Mouse (Mus musculus) gastrocnemius, postnatal 10 days (tissue): Measurements from ENCODE around the gene Cc2d1a. TPM values are rescaled to one million over a fixed set of nuclear protein-coding genes. Genes with fewer than 3 reads are reported as not detected.

Experiments used
- DNase-seq: peaks from one replicate; pipeline ENCODE4 v3.0.0; 2021; ENCODE audit warnings: mixed read lengths
- total RNA-seq, 2 experiments: library from RNA; stranded (reverse); gene quantifications; 2 replicates each; pipeline ENCODE4 v1.2.3; 2021

The Cc2d1a gene
- total RNA-seq, 2 experiments from 2014 or later = 12.5 to 13.9 TPM

DNA sequence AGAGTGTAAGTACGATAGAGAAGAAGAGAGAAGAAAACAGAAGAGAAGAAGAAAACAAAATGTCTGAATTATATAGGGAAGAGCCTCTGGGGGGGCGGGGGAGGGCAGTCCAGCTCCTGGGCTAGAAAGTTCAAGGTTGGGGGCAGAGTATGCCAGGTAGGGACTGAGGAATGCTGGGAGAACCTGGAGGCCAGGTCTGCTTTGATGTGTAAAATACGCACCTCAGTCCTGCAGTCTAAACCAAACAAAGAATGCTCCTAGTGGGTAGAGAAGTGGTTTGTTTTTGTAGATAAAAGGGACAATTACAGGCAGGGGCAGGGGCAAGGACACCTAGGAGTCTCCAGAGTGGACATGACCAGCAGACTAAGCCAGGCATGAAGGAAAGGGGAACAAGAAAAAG lies 29.7 kb upstream of the Cc2d1a start:
- DNase-seq = no peak

DNA sequence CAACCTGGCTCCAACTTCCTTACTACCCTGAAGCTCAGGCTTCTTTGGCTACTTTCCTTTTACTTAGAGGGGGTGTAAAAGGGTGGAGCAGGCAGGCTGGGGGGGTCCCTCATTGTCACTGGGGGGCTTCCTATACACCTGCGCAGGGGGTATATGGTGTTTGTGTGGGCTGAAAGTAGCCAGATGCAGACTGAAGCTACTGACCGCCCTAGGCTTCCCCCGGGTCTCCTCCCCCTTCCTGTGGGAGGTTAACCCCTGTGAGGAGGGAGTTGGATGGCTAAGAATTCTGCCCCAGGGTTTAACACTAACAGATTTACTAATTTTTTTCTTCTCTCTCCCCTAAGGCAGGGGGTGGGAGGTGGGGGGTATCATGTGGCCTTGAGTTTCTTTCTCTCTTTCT lies 28.8 kb upstream of the Cc2d1a start:
- DNase-seq = no peak

GRCm38 (mm10) chr8:84173861-84174260 lies 26.1 kb upstream of the Cc2d1a start:
- DNase-seq = no peak

GRCm38 (mm10) chr8:84170096-84170495 lies 22.4 kb upstream of the Cc2d1a start:
- DNase-seq = no peak

- no peak for DNase-seq
Observed at GRCm38 (mm10) chr8:84167696-84168095, 20.0 kb upstream of the Cc2d1a start.

- DNase-seq = no peak
Observed at GRCm38 (mm10) chr8:84157620-84158019, 9.9 kb upstream of the Cc2d1a start.

DNA sequence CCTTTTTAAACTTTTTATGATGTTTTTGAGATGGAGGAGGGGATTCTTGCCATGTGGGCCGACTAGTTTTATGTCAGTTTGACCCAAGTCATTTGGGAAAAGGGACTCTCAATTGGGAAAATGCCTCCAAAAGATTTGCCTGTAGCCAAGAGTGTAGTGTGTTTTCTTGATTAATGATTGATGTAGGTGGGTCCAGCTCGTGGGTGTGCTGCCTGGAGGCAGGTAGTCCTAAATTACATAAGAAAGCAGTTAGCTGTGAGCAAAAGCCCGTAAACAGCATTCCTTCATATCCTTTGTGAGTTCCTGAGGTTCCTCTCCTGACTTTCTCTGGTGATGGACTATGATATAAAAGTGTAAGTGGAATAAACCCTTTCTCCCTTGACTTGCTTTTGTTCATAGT lies 1.4 kb upstream of the Cc2d1a start:
- DNase-seq = no peak

- no peak for DNase-seq
Observed at GRCm38 (mm10) chr8:84148531-84148850, 755 bp upstream of the Cc2d1a start.

- DNase-seq = no peak
Observed at GRCm38 (mm10) chr8:84147324-84147766, 391 bp downstream of the Cc2d1a start.

- DNase-seq = no peak
Observed at GRCm38 (mm10) chr8:84144636-84145245, 3.0 kb downstream of the Cc2d1a start.

GRCm38 (mm10) chr8:84140838-84141237 lies 6.9 kb downstream of the Cc2d1a start:
- no peak for DNase-seq

DNA sequence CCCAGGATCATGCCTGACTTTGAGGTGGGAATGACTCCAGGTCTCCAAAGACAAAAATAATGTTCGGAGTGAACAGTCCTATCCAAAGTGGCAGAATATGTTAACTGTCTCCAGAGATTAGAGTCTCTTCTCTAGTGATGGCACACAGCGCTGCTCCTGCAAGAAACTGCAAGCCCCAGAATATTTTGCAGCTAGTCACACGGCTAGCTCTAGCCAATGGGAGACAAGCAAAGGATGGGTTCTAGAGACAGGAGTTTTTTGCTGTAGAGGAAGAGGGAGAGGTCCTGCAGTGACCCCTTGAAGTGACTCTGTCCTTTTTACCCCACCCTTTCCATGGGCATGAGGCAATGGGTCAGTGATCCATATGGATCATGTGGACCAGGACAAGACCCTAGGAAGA lies 9.9 kb downstream of the Cc2d1a start:
- no peak for DNase-seq

DNA sequence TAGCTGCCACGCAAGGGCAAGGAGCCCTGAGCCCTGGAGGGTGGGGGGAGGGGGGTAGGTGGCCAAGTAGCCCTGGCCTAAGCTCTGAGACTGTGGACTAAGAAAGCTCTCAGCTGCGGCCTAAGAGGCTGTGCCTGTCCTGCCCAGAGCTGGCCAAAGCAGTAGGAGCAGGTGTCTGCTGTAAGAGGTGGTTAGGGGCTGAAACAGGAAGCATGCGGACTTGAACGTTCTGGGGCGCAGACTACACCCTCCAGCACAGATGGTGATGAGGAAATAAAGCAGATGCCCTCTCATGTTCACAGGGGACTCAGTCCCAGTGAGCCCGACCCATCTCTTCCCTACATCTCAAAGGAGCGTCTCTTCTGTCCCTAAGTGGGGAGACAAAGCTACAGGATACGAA lies 15.5 kb downstream of the Cc2d1a start:
- no peak for DNase-seq

- DNase-seq = no peak
Observed at GRCm38 (mm10) chr8:84130806-84131205, 16.9 kb downstream of the Cc2d1a start.

DNA sequence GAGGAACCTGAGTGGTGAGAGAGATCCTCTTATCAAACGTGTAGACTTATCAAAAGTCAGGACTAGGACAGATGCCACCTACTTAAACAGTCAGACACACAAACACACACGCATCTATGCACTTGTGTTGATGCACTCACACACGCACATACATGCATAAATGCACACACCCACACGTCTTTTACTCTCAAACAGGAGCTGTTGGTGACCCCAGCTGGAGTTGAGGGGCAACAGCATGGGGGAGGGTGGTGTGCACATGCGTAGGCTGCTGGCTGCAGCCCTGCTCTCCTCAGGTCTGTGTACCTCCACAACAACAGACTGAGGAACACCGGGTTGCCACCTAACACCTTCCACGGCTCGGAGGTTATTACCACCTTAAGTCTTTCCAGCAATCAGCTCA lies 19.5 kb downstream of the Cc2d1a start:
- no peak for DNase-seq

DNA sequence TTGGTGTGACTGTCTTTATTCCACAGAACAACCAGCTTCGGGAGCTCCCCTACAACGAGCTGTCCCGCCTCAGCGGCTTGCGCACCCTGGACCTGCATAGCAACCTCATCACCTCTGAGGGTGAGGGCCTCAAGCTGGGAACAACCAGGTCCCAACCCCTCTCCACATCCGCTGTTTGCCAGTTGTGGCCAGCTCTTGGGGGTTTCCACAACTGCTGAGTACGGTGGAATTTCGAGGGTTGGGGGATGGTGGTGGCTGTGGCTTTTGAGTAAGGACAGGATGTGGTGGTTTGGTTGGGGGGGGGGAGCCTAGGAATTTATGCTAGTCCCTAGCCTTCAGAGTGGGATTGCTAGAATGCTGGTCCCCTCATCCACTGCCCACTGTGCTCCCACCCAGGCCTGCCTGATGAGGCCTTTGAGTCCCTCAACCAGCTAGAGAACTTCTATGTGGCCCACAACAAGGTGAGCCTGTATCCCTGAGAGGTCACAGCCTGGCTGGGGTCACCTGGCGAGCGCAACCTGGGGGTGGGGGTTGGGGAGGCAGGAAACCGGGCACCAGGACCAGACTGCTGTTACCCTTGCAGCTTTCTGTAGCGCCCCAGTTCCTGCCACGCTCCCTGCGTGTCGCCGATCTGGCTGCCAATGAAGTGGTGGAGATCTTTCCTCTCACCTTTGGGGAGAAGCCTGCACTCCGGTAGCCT lies 20.4 kb downstream of the Cc2d1a start:
- DNase-seq = no peak

DNA sequence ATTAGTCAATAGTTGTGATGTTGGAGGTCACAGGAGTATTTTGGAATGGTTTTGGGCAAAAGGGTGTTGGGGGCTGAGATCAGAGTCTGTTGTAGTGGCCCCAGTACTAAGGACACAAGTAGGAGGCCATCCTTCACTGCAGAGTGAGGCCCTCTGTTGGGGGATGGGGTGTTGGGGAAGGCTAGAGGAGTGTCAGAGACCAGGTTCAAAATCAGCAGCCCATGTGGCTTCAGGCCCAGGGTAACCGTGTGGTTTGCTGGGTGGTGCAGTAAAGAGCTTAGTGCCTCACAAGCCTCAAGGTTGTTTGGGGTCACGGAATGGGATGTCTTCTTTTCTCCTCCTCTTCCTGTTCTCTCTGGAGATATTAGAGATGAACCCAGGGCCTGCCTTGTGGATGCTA lies 21.0 kb downstream of the Cc2d1a start:
- DNase-seq = no peak

- no peak for DNase-seq
Observed at GRCm38 (mm10) chr8:84125656-84126055, 22.1 kb downstream of the Cc2d1a start, which contains the start of gene Podnl1. Gene Podnl1, plus strand, starts transcription at chr8:84125989.

DNA sequence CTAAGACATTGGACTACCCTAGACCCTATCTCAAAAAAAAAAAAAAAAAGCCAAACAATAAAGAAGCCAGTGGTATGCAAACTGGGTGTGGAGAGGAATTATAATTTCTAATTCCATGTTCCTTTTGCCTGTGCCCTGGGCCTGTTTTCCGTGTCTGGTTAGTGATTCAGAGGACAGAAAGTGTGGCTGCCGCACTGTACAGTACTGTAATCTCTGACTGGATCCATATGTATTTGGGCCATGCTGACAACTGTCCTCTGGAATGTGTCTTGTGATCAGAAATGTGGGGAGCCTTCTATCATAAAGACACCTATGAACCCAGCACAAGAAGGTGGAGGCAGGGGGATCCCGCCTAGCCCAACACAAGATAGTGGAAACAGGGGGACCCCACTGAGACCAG lies 25.6 kb downstream of the Cc2d1a start:
- DNase-seq = no peak

DNA sequence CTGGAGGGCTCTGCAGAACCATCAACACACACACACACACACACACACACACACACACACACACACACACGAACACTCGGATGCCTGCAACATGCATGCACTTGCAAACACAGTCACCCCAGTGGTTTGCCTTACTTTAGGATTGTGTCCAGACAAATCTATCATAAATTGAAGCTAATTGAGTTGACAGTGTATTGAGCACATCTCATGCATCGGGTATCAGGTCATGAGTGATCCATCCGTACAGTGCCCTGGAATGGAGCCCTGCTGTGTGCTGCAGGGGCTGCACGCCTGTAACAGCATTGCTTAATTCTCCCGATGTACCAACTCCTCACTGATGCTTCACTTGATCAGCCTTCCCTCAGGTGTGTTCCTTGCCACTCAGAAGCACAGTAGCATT lies 32.1 kb downstream of the Cc2d1a start:
- no peak for DNase-seq

GRCm38 (mm10) chr8:84106216-84107040 lies 41.3 kb downstream of the Cc2d1a start:
- no peak for DNase-seq

DNA sequence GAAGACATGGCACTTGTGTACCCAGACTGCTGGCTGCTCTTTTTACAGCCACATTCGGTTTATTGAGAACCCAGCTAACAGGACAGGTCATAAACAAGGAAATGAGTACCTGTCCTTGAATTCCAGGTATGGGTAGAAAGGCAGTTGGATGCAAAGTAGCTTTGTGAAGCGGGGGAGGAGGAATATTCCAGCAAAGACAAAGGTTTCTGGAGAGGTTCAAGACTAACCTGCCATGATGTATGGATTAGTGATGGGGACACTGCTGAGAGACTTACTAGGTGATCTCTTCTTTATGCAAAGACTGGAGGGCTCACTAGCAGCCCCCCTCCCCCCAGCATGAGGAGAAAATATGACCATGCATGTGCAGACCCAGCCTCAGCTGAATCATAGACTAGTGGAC lies 42.1 kb downstream of the Cc2d1a start:
- no peak for DNase-seq
